Mouse (Mus musculus): ENCODE data around the gene Kif26b.
A peak's percentile ranks its signal among the peaks of the same experiment; 100 is the strongest.

Kif26b gene

DNA sequence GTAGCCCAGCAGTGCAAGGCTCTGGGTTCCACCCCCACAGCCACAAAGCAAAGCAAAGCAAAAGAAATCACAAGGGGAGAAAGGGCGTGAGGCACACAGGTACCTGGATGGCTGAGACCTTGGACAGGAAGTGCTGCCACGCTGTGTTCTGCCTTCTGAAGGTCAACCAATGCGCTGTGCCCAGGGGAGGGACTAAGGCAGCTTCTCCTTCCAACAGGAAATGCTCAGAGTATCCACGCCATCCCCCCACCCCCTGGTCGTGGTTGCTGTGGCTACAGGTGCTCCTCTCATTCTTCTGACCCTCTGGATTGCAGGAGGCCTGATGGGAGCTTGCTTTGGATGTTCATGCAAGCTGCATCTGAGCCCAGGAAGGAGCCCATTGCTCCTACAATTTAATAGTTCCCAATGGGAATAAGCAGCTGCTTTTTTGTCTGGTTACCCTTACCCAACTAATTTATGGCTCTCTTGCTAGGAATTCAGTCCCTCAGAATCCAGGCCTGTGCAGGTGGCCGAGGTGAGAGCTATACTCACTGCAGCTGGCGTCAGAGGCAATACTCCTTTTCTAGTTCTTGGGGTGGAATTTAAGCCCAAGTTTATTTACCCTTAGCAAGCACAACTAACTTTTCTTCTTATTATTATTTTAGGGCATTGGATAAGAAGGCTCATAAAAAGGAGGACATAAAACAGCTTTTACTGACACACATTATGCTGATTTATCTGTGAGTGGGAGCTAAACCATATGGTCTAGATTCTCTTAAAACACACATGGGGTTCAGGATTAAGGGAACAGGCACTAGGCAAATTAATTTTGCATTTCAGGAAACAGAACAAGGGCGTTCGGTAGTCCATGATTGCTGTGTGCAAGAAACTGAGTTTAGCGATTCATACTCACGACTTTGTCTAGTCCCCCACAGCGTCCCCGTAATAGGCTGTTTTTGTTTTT is 61.6 kb downstream of the Kif26b start:
- DNase-seq (ENCODE audit: low read depth, low spot score) = peak; percentile 58

DNA sequence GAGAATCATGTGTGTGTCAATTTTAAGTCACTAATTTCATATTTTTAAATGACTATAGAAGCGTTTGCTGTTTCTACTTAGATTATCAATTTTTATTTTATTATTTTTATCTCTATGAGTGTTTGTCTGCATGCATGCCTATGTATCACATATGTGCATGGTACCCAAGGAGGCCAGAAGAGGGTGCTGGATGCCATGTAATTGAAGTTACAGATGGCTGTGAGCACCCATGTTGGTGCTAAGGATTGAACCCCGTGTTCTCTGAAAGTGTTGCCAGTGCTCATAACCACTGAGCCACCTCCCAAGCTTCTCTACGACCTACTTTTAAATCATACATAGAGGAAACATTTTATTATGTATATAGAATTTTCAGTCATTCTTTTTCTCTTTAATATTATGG is 68.2 kb downstream of the Kif26b start:
- DNase-seq (ENCODE audit: low read depth, low spot score) = no peak

DNA sequence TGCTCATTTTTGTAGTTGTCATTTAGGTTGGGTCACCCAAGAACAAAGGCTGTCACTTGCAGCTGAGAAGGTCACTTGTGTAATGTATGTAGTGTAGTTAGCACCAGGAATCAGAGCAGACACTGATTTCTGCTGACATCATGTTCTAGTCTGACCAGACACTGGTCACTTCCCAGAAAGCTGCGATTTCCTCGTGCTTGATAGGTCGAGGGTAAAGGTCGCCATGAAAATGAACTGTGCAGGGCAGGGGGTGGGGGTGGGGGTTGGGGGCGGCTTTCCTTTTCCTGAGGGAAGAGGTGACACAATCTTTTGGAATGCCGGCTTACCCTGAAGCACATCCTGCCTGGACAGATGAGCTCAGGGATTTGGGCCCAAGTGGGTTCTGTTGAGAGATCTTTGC is 68.8 kb downstream of the Kif26b start:
- DNase-seq (ENCODE audit: low read depth, low spot score) = no peak

DNA sequence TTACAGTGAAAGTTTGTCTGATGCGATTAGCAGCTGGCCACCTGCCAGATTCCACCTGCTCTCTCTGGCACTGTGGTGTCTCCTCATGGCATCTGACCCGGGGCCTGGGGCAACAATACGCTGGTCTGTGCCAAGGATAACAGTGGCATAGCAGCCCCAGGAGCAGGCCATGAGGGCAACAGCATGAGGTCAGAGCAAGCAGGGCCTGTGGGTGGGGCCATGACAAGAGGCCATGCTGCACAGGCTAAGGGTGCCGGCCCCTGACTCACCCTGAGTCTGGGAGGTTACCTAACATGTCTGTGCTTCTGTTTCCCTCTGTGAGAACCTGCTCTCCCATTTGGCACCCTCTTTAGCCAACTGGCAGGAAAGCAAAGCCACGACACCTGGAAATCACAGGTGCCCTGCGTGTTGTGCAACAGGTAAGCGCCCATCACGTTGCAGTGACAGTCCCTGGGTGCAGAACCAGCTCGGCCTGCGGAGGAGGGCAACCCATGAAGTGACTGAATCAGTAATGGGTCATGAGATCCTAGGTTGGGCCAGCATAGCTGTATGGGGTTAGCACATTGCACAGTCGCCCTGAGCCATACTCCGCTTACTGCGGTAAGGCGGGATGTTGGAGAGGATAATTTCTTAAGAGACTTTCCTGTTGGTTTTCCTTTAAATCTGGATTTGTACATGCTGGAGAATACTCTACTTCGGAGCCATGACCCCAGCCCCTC is 72.1 kb downstream of the Kif26b start:
- DNase-seq (ENCODE audit: low read depth, low spot score) = no peak

DNA sequence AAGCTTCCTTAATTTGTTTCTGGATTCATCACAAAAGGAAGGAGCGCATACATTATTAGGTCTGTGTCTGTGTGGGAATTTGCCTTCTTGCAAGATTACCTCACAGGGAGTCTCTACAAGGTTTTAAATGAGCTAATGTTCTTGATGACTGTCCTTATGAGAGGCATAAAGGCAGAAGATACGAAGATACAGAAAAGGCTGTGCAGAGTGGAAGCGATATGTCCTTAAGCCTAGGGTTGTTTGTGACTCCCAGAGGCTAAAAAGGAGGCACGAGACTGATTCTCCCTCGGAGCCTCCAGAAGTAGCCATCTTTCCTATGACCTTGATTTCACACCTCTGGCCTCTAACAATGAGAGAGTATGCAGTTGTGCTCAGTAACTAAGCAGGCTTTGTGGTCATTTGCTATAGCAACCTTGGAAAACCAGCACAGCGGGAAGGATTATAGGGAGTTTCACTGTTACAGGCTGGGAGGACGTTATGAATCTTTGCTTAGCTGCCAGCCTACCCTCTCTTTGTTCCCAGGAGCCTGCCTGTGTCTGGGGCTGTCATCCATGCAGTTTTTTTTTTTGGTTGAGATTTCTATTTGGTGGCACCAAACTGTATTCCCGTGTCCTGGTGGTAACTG is 80.3 kb downstream of the Kif26b start:
- no peak for DNase-seq (ENCODE audit: low read depth, low spot score)

DNA sequence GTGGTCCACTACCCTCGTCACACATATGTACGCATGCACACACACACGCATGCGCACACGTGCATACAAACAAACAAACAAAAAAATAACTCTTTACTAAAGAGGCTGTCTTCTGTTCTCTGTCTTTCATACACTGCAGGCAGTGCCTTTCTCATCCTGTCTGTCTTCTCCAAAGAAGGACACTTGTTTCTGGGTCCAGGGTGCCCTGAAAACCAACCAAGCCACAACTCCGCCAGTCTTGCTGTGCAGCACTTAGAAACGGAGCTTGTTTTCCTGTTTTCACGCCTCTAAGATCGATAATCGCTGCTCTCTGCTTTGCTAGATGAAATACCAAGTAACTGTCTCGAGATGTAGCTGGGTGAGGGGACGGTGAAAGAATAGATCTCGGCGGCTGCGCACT is 82.6 kb downstream of the Kif26b start:
- DNase-seq (ENCODE audit: low read depth, low spot score) = no peak

DNA sequence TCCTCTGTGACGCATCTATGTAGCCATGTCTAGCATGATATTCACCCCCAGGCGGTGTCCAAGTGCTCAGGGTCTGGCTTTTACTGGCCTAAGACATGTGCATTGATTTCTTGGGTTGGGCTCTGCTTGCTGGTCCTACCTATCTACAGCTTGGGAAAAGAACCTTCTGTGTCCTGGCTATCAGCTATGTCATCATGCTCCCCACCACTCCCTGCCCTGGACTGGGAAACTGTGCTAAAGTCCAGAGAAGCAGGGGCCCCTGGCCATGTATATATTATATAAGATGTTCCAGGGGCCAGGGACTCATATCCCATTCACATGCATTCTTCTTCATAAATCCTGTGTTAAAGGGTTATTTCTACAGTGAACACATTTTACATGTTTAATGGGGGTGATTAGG is 92.4 kb downstream of the Kif26b start:
- DNase-seq (ENCODE audit: low read depth, low spot score) = no peak

DNA sequence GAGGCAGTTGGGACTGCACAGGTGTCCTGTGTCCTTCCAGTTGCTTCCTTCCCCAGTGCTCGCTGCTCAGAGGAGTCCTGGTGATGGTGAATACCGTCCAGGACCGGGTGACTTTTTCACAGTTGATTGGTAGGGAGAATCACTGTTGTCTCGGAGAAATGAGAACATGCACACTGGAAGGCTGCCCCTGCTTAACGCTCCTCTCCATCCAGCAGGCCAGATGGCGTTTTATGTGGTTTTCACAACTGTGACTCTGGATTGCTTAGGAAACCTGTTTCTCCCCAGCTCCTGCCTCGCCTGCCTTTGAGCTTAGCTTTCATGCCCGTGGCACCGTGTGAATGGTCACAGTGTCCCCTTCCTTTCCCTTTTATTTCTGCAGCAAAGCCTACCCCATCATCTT is 95.0 kb downstream of the Kif26b start:
- peak; percentile 29 for DNase-seq (ENCODE audit: low read depth, low spot score)

DNA sequence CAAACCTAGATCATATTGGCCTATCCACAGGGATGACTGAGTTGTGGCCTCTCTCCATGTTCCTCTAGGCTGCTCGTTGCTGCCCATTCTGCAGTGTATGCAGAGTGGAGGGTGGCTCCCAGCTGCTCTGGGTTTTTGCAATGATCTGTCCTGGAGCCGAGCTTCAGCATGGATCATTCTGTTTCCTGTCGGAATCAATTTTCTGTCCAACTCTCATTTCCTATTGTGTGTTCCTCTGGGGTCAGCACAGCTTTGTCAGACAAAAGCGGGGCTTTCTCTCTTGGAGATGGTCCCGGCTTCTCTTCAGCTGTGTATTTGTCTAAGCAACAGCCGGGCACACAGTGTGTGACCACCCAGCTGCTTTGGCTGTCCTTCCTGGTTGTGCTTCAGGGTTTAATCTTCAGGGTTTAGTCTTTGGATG is 98.0 kb downstream of the Kif26b start:
- no peak for DNase-seq (ENCODE audit: low read depth, low spot score)

DNA sequence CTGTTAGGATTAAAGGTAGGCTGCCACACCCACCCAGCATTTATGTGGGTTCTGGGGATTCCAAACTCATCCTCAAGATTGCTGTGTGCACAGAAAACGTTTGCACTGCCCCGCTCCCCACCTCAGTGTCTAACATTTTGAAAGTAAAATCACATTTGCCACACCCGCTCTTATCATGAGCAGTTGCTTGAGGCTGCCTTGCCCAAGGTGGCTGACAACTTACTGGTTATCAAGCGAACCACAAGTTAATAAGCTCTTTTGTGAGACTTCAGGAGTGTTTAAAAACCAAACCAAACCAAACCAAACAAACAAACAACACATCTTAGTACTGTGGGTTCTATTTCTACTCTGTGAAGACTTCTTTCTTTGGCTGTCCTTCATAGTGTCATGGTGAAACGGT is 101.1 kb downstream of the Kif26b start:
- no peak for DNase-seq (ENCODE audit: low read depth, low spot score)

DNA sequence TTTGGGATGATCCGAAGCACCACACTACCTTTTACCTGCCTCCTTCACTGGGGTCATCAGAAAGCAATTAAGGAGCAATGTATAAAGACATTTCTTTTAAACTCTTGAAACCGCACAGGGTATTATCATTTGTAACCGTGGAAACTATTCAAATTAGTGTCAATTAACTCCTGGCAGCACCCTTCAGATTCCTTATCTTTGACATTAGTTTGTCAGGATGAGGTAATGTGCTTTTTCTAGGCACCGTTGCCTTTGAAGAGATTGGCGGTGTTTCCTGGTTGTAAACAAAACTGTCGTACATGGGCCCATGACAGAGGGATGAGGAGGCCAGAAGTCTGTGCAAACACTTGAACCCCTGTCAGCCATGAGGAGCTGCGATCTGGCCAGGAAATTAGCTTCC is 102.9 kb downstream of the Kif26b start:
- DNase-seq (ENCODE audit: low read depth, low spot score) = no peak

DNA sequence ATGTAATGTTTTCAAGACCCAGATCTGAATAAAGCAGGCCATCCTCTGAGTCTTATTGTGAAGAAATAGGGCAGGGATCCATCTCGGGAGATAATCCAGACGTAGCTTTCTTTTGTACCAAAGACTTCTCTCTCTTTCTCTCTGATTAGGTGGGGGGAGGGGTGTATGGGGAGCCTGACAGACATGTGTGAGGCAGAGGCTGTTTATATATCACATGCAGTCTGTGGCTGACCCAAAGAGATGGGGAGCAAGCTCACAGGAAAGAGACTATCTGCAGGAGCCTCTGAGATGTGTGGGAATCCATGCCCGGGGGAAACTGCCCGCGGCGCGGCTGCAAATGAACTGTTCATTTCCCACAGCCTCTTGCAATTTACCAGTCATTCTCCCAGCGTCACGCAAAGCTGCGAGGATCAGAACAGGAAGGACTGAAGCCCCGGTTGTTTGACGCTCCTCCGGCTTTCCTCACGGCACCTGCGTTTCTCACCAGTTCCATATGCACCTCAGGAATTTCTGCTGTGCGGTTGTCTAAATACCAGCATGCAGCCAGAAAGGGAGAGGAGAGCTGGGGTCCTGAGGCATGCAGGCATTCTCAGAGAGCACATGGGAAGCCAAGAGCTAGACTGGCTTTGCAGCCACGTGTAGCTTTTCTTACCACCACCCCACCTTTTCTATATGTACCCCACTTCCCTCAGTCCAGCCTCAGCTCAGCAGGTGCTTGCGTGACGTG is 105.6 kb downstream of the Kif26b start:
- DNase-seq (ENCODE audit: low read depth, low spot score) = no peak

DNA sequence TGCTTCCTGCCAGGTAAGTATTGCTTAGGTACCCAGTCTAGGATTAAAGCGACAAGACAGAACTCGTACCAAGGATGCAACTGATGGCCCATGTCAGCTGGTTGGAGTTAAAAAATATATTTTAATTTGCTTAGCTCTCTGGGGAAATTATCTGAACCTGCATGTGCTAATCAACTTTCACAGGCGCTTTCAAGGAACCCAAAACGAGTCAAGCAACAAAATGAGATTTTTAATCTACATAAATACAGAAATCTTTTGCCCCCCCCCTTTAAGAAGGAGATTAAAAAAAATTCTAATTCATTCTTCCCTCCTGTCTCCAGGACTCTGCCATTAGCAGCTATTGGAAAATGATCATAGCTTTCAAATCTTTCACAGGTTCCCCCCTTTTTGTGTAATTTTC is 106.5 kb downstream of the Kif26b start:
- DNase-seq (ENCODE audit: low read depth, low spot score) = no peak

DNA sequence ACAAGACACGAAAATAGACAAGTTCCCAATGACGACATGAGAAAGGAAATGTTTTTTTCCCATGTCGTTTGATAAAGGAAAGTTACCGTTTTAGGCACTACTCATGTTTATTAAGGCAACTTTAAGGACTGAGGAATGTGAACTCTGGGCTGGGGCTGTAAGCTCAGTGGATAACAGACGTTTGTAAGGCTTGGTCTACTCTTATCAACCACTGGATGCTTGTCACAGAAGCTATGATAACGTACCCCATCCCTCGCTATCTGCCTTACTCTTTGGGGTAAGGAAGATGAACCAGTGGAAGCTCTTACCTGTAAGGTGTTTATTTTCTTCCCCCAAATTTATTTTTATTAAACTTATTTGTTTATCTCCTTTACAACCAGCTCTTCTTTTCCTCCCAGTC is 108.4 kb downstream of the Kif26b start:
- DNase-seq (ENCODE audit: low read depth, low spot score) = no peak

DNA sequence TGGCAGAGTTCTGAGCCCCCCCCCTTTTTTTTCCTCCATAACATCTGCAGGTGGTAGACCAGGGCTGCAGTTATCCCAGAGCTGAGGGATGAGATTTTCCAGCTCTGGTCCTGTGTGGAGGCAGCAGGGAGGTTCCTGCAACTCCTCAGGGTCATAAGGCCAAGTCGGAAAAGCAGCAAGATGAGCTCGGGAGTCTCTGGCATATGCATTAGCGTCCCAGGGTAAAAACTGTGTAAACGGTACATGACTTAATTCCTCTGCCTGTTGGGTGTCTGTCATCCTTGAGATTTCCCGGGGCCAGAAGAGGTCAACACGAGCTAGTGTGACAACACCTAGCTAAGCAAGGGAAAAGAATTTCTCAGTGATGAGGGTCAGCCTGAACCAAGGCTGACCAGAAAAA is 111.0 kb downstream of the Kif26b start:
- no peak for DNase-seq (ENCODE audit: low read depth, low spot score)

DNA sequence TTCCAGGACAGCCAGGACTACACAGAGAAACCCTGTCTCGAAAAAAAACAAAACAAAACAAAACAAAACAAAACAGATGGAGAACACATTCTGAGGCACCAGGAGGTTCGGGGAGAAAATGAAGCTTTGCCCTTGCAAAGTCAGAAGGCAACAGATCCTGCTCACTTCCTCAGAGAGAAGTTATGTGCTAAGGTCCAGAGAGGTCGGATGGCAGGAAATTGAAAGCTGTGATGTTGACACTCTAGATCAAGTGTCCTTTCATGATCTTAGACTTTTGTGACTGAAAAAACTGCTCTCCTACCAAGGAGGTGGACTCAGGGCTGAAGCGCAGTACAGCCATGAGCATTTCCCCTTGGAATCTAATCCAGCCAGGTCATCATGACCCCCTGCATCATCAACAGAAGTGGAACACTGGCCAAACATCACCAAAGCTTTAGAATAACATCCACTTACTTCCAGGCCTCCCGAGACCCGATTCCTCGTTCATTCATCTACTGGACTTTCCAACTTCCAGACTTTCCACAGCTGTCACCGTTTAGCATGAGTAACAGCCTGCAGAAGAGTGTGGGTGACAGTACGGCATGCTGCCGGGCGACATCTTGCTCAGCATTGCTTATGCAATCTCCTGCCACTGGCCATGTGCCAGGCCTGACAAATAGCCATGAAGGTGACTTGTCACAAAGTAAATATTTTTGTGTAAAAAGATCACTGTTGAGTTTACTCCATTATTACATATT is 112.0 kb downstream of the Kif26b start:
- peak; percentile 18 for DNase-seq (ENCODE audit: low read depth, low spot score)

DNA sequence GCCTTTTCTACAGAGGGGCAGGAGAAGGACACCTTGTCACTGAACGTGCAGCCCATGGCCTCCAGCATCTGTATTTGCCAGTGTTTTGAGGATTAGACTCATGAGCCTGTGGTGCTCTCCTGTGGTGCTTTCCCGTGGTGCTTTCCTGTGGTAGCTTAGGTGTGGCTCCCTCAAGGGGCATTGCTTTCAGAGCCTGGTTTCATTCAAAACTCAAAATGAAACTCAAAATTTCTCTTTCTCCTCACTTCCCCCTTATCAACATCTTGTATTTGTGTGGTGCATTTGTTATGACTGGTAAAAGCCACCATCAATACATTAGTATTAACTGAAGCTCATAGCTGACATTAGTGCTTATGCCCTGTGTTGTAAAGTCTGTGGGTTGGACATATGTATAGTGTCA is 112.9 kb downstream of the Kif26b start:
- DNase-seq (ENCODE audit: low read depth, low spot score) = no peak

DNA sequence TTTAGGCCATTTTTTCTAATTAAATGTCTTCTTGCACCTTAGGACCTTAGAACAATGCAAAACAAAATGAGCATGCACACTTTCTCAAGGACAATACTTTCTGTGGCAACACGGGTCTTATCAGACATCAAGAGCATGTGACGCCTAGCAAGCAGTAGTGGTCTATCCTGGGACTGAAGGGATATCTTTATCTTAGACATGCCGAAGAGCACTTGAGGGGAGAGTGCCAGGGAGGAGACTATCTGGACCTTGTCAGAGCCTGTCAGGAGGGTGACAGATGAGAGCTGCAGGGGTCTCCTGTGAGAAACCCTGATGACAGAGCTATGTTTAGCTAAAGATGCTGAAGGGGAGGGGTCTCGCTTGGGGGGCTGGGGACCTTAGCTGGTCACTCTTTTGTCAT is 116.0 kb downstream of the Kif26b start:
- DNase-seq (ENCODE audit: low read depth, low spot score) = no peak

DNA sequence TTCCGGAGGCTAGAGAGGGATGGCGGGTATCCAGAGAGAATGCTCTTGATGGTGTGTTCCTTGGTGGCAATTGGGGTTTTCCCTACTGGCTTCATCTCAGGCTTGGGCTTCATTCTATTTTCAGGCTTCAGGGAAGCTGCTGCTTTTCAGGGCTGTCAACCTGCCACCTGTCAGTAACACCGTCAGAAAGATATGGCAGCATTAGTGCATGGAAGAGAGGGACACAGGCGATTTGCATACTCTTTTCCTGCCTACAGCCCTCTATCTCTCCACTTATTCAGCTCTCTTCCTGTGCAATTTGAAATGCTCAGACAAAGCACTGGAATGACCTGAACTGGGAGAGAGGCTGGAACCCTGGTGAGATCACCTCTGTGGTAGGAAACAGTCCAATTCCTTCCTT is 117.7 kb downstream of the Kif26b start:
- DNase-seq (ENCODE audit: low read depth, low spot score) = no peak

DNA sequence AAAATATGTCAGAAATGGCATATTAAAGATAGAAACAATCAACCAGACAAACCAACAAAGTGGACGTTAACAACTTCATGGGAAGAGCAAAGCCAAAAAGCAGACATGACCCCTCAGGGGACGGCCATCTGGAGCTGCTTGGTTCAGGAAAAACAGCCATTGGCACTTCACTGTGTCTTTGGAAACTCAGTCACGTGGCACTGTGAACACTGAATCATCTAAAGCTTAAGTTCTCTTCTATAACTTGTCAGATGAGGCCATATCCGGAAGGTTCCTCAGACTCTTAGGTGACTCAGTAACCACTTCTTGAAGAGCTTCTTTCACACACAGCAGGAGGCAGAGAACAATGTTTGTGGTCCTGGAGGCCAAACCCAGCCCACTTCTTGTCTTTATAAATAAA is 126.6 kb downstream of the Kif26b start:
- DNase-seq (ENCODE audit: low read depth, low spot score) = no peak

DNA sequence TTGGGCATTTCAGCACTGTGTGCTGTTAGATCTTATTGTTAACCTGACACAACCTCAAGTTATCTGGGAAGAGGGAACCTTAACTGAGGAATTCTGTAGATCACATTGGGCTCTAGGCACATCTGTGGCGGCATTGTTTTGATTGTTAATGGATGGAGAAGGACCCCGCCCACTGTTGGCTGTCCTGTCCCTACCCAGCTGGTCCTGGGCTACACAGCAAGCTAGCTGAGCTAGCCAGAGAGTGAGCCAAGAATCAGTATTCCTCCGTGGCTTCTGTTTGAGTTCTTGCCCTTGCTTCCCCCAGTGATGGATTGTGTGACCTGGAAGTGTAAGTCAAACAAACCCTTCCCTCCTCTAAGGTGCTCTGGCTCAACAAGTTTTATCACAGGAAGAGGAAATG is 132.1 kb downstream of the Kif26b start:
- DNase-seq (ENCODE audit: low read depth, low spot score) = no peak

Data from telencephalon, adult 2 months (tissue).